Mouse (Mus musculus) spleen, adult 2 months (tissue): ENCODE measurements around the gene Gm21985.

Source experiments
- CTCF ChIP-seq: fragments of 200-500 bp; IDR thresholded peaks from 2 replicates; pipeline ENCODE4 v1.5.1; 2011; ENCODE audit warnings: mild to moderate bottlenecking, inconsistent platforms; ENCODE audit not compliant: insufficient read depth, insufficient read length, insufficient replicate concordance; ENCODE audit errors: extremely low read depth
- POLR2A ChIP-seq: fragments of 200-500 bp; IDR thresholded peaks from 2 replicates; pipeline ENCODE4 v1.6.1; 2011; ENCODE audit warnings: low read depth, low read length, inconsistent platforms

- TF ChIP-seq POLR2A (no peak), CTCF (no peak)
Observed at GRCm38 (mm10) chr2:112380131-112380530, 114.0 kb downstream of the Gm21985 start.
